In genomic region chr1:39614462-39615279, GRCm38 (mm10) we compare ENCODE assay signal across 8 mouse cellular contexts. TPM values are rescaled to one million over a fixed set of nuclear protein-coding genes. Genes with fewer than 3 reads are reported as not detected.
DNase-seq lines count a peak whose midpoint lies in the region; ATAC-seq and TF ChIP-seq lines count a peak whose summit lies in the region.

No protein-coding gene starts in this region.

- ATAC-seq in neural tube, embryonic 15.5 days (ENCODE audit: low FRiP score): no peak
- peak; percentile 52 for ATAC-seq in intestine, embryonic 15.5 days
- peak; percentile 29; the same call in 1 of the 2 replicates for ATAC-seq in liver, postnatal 0 days
- no peak for ATAC-seq in inflammation-experienced regulatory T-cells, adult 6 months

- no peaks in the 10 kb centered on the region for H3K9me3 ChIP-seq in neural tube, embryonic 15.5 days (replicated peaks)
- H3K9me3 ChIP-seq in erythroblast, embryonic 14.5 days (ENCODE audit: control insufficient read depth, low read length): no peaks in the 10 kb centered on the region
- H3K9me3 ChIP-seq in intestine, embryonic 15.5 days: no peaks in the 10 kb centered on the region
- no peaks in the 10 kb centered on the region for H3K9me3 ChIP-seq in liver, postnatal 0 days (ENCODE audit: low read length)

- H3K27me3 ChIP-seq in neural tube, embryonic 15.5 days (replicated peaks): no peaks in the 10 kb centered on the region
- peaks cover 26% of the 10 kb centered on the region for H3K27me3 ChIP-seq in erythroblast, embryonic 14.5 days (ENCODE audit: control insufficient read depth)
- H3K27me3 ChIP-seq in intestine, embryonic 15.5 days (replicated peaks): no peaks in the 10 kb centered on the region
- H3K27me3 ChIP-seq in liver, postnatal 0 days (ENCODE audit: insufficient read depth, low read length): no peaks in the 10 kb centered on the region

- no peak for TF ChIP-seq CTCF in bone marrow, adult 2 months (IDR thresholded peaks at IDR 0.05; ENCODE audit: control insufficient read depth, insufficient read depth, low read length)
- peak; percentile 71 for TF ChIP-seq CTCF in liver, postnatal 0 days (IDR thresholded peaks at IDR 0.05; ENCODE audit: low read depth)

- no peak overlapping the region for H3K4me3 ChIP-seq in neural tube, embryonic 15.5 days (replicated peaks)
- peak overlapping the region; percentile 25 for H3K4me3 ChIP-seq in bone marrow, adult 2 months (replicated peaks; ENCODE audit: control insufficient read depth, low read depth, low read length)
- peak overlapping the region; percentile 25 for H3K4me3 ChIP-seq in erythroblast, embryonic 14.5 days (replicated peaks)
- no peak overlapping the region for H3K4me3 ChIP-seq in intestine, embryonic 15.5 days (replicated peaks)
- H3K4me3 ChIP-seq in liver, postnatal 0 days (ENCODE audit: low read depth, low read length): peak overlapping the region; percentile 9; the same call in 1 of the 2 replicates

- no peak overlapping the region for H3K9ac ChIP-seq in neural tube, embryonic 15.5 days (replicated peaks)
- H3K9ac ChIP-seq in intestine, embryonic 15.5 days: no peak overlapping the region
- H3K9ac ChIP-seq in liver, postnatal 0 days (replicated peaks): no peak overlapping the region; the same call in 1 of the 2 replicates

- no peak overlapping the region for H3K4me2 ChIP-seq in neural tube, embryonic 15.5 days
- H3K4me2 ChIP-seq in intestine, embryonic 15.5 days (replicated peaks): peak overlapping the region; percentile 20; the same call in 1 of the 2 replicates
- peak overlapping the region; percentile 36; the same call in 1 of the 2 replicates for H3K4me2 ChIP-seq in liver, postnatal 0 days (ENCODE audit: low read depth, low read length)

- peak; percentile 68 for DNase-seq in neural tube, embryonic 10.5 days (ENCODE audit: extremely low spot score, low spot score)
- peak; percentile 65 for DNase-seq in liver, postnatal 0 days
- peak; percentile 29 for DNase-seq in retina, adult 2 months (ENCODE audit: low read depth, low spot score)

- TF ChIP-seq EP300 in liver, postnatal 0 days (IDR thresholded peaks at IDR 0.05; ENCODE audit: low read depth): no peak

- peaks cover 10% of the 10 kb centered on the region for H3K4me1 ChIP-seq in neural tube, embryonic 15.5 days
- H3K4me1 ChIP-seq in bone marrow, adult 2 months (ENCODE audit: control insufficient read depth, insufficient read depth, low read length): no peaks in the 10 kb centered on the region
- H3K4me1 ChIP-seq in erythroblast, embryonic 14.5 days (ENCODE audit: control insufficient read depth): peaks cover 10% of the 10 kb centered on the region
- peaks cover 5% of the 10 kb centered on the region; the same call in 1 of the 2 replicates for H3K4me1 ChIP-seq in intestine, embryonic 15.5 days (replicated peaks)
- H3K4me1 ChIP-seq in liver, postnatal 0 days (ENCODE audit: insufficient read depth): peaks cover 2% of the 10 kb centered on the region; the same call in 1 of the 2 replicates

- TF ChIP-seq POLR2A in bone marrow, adult 2 months (IDR thresholded peaks at IDR 0.05; ENCODE audit: borderline replicate concordance, control insufficient read depth, low read depth, low read length): no peak

- no peak overlapping the region for H3K27ac ChIP-seq in neural tube, embryonic 15.5 days (replicated peaks)
- H3K27ac ChIP-seq in bone marrow, adult 2 months (ENCODE audit: control insufficient read depth, insufficient read depth, low read depth, low read length, poor library complexity): peak overlapping the region; percentile 84
- H3K27ac ChIP-seq in intestine, embryonic 15.5 days: no peak overlapping the region
- H3K27ac ChIP-seq in liver, postnatal 0 days (ENCODE audit: low read depth): peak overlapping the region; percentile 44; the same call in 1 of the 2 replicates

- H3K36me3 ChIP-seq in neural tube, embryonic 15.5 days: no peaks in the 10 kb centered on the region
- no peaks in the 10 kb centered on the region for H3K36me3 ChIP-seq in erythroblast, embryonic 14.5 days (ENCODE audit: control insufficient read depth)
- no peaks in the 10 kb centered on the region for H3K36me3 ChIP-seq in intestine, embryonic 15.5 days
- no peaks in the 10 kb centered on the region for H3K36me3 ChIP-seq in liver, postnatal 0 days (replicated peaks; ENCODE audit: insufficient read depth, low read length)

- 27% methylated on average over 11 of the region's 11 CpGs for WGBS in neural tube, embryonic 15.5 days
- WGBS in bone marrow, adult 2 months: 4% methylated on average over 11 of the region's 11 CpGs
- WGBS in intestine, embryonic 15.5 days: 27% methylated on average over 11 of the region's 11 CpGs
- 11% methylated on average over 11 of the region's 11 CpGs for WGBS in liver, postnatal 0 days (ENCODE audit: insufficient replicate concordance)

RNA-seq across cellular contexts. Expression of gene Creg2, which starts 36.6 kb away (rescaled TPM):
- 11.0 and 12.6 TPM in 2 replicates for polyA plus RNA-seq in neural tube, embryonic 15.5 days (2015; fragmentation: Nextera tagmentation; extraction: Ambion mirVana)
- 0.25 TPM in 1 of 2 replicates, not detected in the other for polyA plus RNA-seq in bone marrow, adult 2 months (2011; ENCODE audit: insufficient read depth, insufficient read length, low replicate concordance, missing spikeins)
- polyA plus RNA-seq in erythroblast, embryonic 14.5 days (2012): not detected in 2 replicates
- 0.37 and 0.39 TPM in 2 replicates for polyA plus RNA-seq in intestine, embryonic 15.5 days (2015; fragmentation: Nextera tagmentation; extraction: Ambion mirVana)
- polyA plus RNA-seq in liver, postnatal 0 days (2015; fragmentation: Nextera tagmentation; extraction: Ambion mirVana): not detected in 2 replicates
- under 1 TPM in 1 of 3 experiments, not detected in 2; 0.09 TPM for polyA plus RNA-seq in inflammation-experienced regulatory T-cells, adult 6 months (2017; shearing (Covaris generic))

RNA-seq across cellular contexts. Expression of gene Rnf149, which starts 37.5 kb away (rescaled TPM):
- polyA plus RNA-seq in neural tube, embryonic 15.5 days (2015; fragmentation: Nextera tagmentation; extraction: Ambion mirVana): 26.1 and 26.5 TPM in 2 replicates
- 4.9 and 12.8 TPM in 2 replicates for polyA plus RNA-seq in bone marrow, adult 2 months (2011; ENCODE audit: insufficient read depth, insufficient read length, low replicate concordance, missing spikeins)
- 0.67 and 1.2 TPM in 2 replicates for polyA plus RNA-seq in erythroblast, embryonic 14.5 days (2012)
- 35.3 and 36.6 TPM in 2 replicates for polyA plus RNA-seq in intestine, embryonic 15.5 days (2015; fragmentation: Nextera tagmentation; extraction: Ambion mirVana)
- 25.9 and 26.9 TPM in 2 replicates for polyA plus RNA-seq in liver, postnatal 0 days (2015; fragmentation: Nextera tagmentation; extraction: Ambion mirVana)
- polyA plus RNA-seq in inflammation-experienced regulatory T-cells, adult 6 months (2017; shearing (Covaris generic)): 10 to 100 TPM; 11.9 to 37.0 (median 29.9) TPM

Comparison
In these comparisons a context has a peak if more than half of its experiments do, and no peak if none do; other contexts are left out.
1. ATAC-seq: peak in intestine, embryonic 15.5 days (single experiment) and liver, postnatal 0 days (single experiment); none in neural tube, embryonic 15.5 days (single experiment) and inflammation-experienced regulatory T-cells, adult 6 months (single experiment).
2. H3K27ac ChIP-seq: peak in bone marrow, adult 2 months (single experiment) and liver, postnatal 0 days (single experiment); none in neural tube, embryonic 15.5 days (single experiment) and intestine, embryonic 15.5 days (single experiment).
3. H3K4me3 ChIP-seq: peak in bone marrow, adult 2 months (single experiment), erythroblast, embryonic 14.5 days (single experiment) and liver, postnatal 0 days (single experiment); none in neural tube, embryonic 15.5 days (single experiment) and intestine, embryonic 15.5 days (single experiment).
4. Peak in every context shown above with its lines, with median percentiles within 50 percentile points of each other: DNase-seq.